Mouse (Mus musculus) ES-E14 (cell line): Measurements from ENCODE around the gene Cradd.

Source experiments
- ZC3H11A ChIP-seq: IDR thresholded peaks from 2 replicates; pipeline ENCODE4 v1.6.1; 2012; ENCODE audit warnings: low read depth, mild to moderate bottlenecking, inconsistent platforms, low read length, borderline replicate concordance
- ZNF384 ChIP-seq: IDR thresholded peaks from 2 replicates; pipeline ENCODE4 v1.6.1; 2012; ENCODE audit warnings: low read depth, low read length, inconsistent platforms

GRCm38 (mm10) chr10:95184210-95184609, 139.7 kb downstream of the Cradd start:
- TF ChIP-seq ZC3H11A (no peak), ZNF384 (no peak)
